In genomic region chr2:113386278-113386677, GRCm38 (mm10) we compare ENCODE assay signal across 20 mouse cellular contexts. TPM values are rescaled to one million over a fixed set of nuclear protein-coding genes. Genes with fewer than 3 reads are reported as not detected.
DNase-seq lines count a peak whose midpoint lies in the region; ATAC-seq and TF ChIP-seq lines count a peak whose summit lies in the region.
"Had no signal": no experiment of that assay in that cellular context is flagged by ENCODE, and none has a peak within 500 bp of the region (broad histone marks: within the 10 kb centered on the region; RNA-seq: fewer than 3 reads in every experiment).

No protein-coding gene starts in this region.

- DNase-seq in embryonic facial prominence, embryonic 14.5 days (ENCODE audit: low spot score) = peak; percentile 12
- DNase-seq in embryonic facial prominence, embryonic 10.5 days (ENCODE audit: low spot score) = no peak
- DNase-seq in layer of hippocampus, adult 2 months (ENCODE audit: low spot score in 2 of 2) = no peak
- DNase-seq in layer of hippocampus, adult 9-10 months (ENCODE audit: low spot score) = no peak
- no peak for DNase-seq in gastrocnemius, adult 18-20 months (ENCODE audit: low spot score)
- DNase-seq: adrenal gland, adult 2 months; adrenal gland, postnatal 10 days; adrenal gland, postnatal 25 days; B cell, adult 2 months; cerebellum, adult 11 months; cerebellum, adult 18-20 months; cerebellum, adult 8-10 months; cerebellum, adult 9-11 months; cerebellum, postnatal 25 days; forebrain, postnatal 0 days had no signal

- H3K9ac ChIP-seq in embryonic facial prominence, embryonic 14.5 days (ENCODE audit: low read depth, low read length) = no peak overlapping the region
- H3K9ac ChIP-seq: embryonic facial prominence, embryonic 13.5 days; forebrain, embryonic 13.5 days; forebrain, embryonic 15.5 days; forebrain, postnatal 0 days had no signal

- peak; percentile 33; the same call in 1 of the 2 replicates for ATAC-seq in embryonic facial prominence, embryonic 14.5 days (ENCODE audit: low read depth)
- ATAC-seq: forebrain, embryonic 13.5 days; forebrain, embryonic 15.5 days; forebrain, postnatal 0 days had no signal

- no peak overlapping the region for H3K4me3 ChIP-seq in embryonic facial prominence, embryonic 14.5 days (ENCODE audit: low read depth, low read length)
- no peak overlapping the region for H3K4me3 ChIP-seq in embryonic facial prominence, embryonic 10.5 days
- H3K4me3 ChIP-seq in layer of hippocampus, adult 2 months = no peak overlapping the region
- no peak overlapping the region for H3K4me3 ChIP-seq in C2C12 (ENCODE audit: insufficient read depth, poor library complexity, severe bottlenecking)
- H3K4me3 ChIP-seq: embryonic facial prominence, embryonic 13.5 days; forebrain, embryonic 13.5 days; forebrain, embryonic 15.5 days had no signal

- no peaks in the 10 kb centered on the region for H3K27me3 ChIP-seq in embryonic facial prominence, embryonic 14.5 days (replicated peaks; ENCODE audit: control insufficient read depth, insufficient read depth, low read length)
- no peaks in the 10 kb centered on the region for H3K27me3 ChIP-seq in embryonic facial prominence, embryonic 10.5 days (replicated peaks; ENCODE audit: low read depth, poor library complexity, severe bottlenecking)
- H3K27me3 ChIP-seq in C2C12 (ENCODE audit: control insufficient read depth, insufficient read depth, insufficient read length) = no peaks in the 10 kb centered on the region
- H3K27me3 ChIP-seq: forebrain, embryonic 13.5 days; forebrain, embryonic 15.5 days had no signal

- H3K9me3 ChIP-seq in embryonic facial prominence, embryonic 14.5 days (ENCODE audit: control insufficient read depth, low read length) = no peaks in the 10 kb centered on the region
- H3K9me3 ChIP-seq in embryonic facial prominence, embryonic 10.5 days = no peaks in the 10 kb centered on the region
- H3K9me3 ChIP-seq: embryonic facial prominence, embryonic 13.5 days; forebrain, embryonic 13.5 days; forebrain, embryonic 15.5 days had no signal

- H3K79me2 ChIP-seq in C2C12 (ENCODE audit: control insufficient read depth, insufficient read depth) = no peaks in the 10 kb centered on the region

- H3K27ac ChIP-seq in embryonic facial prominence, embryonic 14.5 days (replicated peaks; ENCODE audit: low read depth, low read length) = no peak overlapping the region
- H3K27ac ChIP-seq in embryonic facial prominence, embryonic 10.5 days (replicated peaks) = no peak overlapping the region
- peak overlapping the region; percentile 78; the same call in 1 of the 2 replicates for H3K27ac ChIP-seq in layer of hippocampus, adult 2 months
- H3K27ac ChIP-seq: embryonic facial prominence, embryonic 13.5 days; forebrain, embryonic 13.5 days; forebrain, embryonic 15.5 days had no signal

- H3K4me1 ChIP-seq in embryonic facial prominence, embryonic 14.5 days (ENCODE audit: control insufficient read depth, insufficient read depth, low read length) = no peaks in the 10 kb centered on the region
- peaks cover 4% of the 10 kb centered on the region; the same call in 1 of the 2 replicates for H3K4me1 ChIP-seq in embryonic facial prominence, embryonic 10.5 days
- H3K4me1 ChIP-seq: embryonic facial prominence, embryonic 13.5 days; forebrain, embryonic 13.5 days; forebrain, embryonic 15.5 days had no signal

- TF ChIP-seq CTCF in layer of hippocampus, adult 2 months (conservative IDR thresholded peaks at IDR 0.05) = no peak
- no peak for TF ChIP-seq CTCF in C2C12 (IDR thresholded peaks at IDR 0.05; ENCODE audit: control insufficient read depth, insufficient read depth, insufficient read length)

- H3K79me3 ChIP-seq in C2C12 (ENCODE audit: low read depth) = no peaks in the 10 kb centered on the region

- 81% methylated on average over 6 of the region's 6 CpGs for WGBS in embryonic facial prominence, embryonic 14.5 days
- WGBS in embryonic facial prominence, embryonic 10.5 days = 94% methylated on average over 6 of the region's 6 CpGs

- H3K36me3 ChIP-seq in embryonic facial prominence, embryonic 14.5 days (ENCODE audit: control insufficient read depth, insufficient read depth, low read length) = no peaks in the 10 kb centered on the region
- H3K36me3 ChIP-seq in embryonic facial prominence, embryonic 10.5 days (replicated peaks) = no peaks in the 10 kb centered on the region
- H3K36me3 ChIP-seq in C2C12 (ENCODE audit: control insufficient read depth, insufficient read depth) = no peaks in the 10 kb centered on the region
- H3K36me3 ChIP-seq: embryonic facial prominence, embryonic 13.5 days; forebrain, embryonic 15.5 days had no signal

- H3K4me2 ChIP-seq in embryonic facial prominence, embryonic 14.5 days (ENCODE audit: low read depth, low read length) = no peak overlapping the region
- H3K4me2 ChIP-seq: embryonic facial prominence, embryonic 13.5 days; forebrain, embryonic 13.5 days; forebrain, embryonic 15.5 days had no signal

- no peak overlapping the region for H3ac ChIP-seq in C2C12 (ENCODE audit: control insufficient read depth, insufficient read length, low read depth)

TF ChIP-seq in C2C12, 6 proteins besides CTCF, POLR2A, EP300 and RAD21:
- TF ChIP-seq MYOD1 (IDR thresholded peaks at IDR 0.05; ENCODE audit: control insufficient read depth, insufficient read length, low read depth) (peak; percentile 60), MYOG (IDR thresholded peaks at IDR 0.05; ENCODE audit: control insufficient read depth, extremely low read depth, insufficient read length) (no peak), CEBPB (IDR thresholded peaks at IDR 0.05; ENCODE audit: low read depth) (no peak), USF1 (IDR thresholded peaks at IDR 0.05; ENCODE audit: low read depth) (no peak), FOSL1 (IDR thresholded peaks at IDR 0.05; ENCODE audit: insufficient read depth, low read length, poor library complexity, severe bottlenecking) (no peak), MAX (IDR thresholded peaks at IDR 0.05) (no peak)

RNA-seq across cellular contexts. Expression of gene Fmn1, which starts 58.7 kb away (rescaled TPM):
- polyA plus RNA-seq in embryonic facial prominence, embryonic 14.5 days (2014; fragmentation: Nextera tagmentation; extraction: Ambion mirVana) = 2.5 and 3.1 TPM in 2 replicates
- 2.1 and 2.2 TPM in 2 replicates for polyA plus RNA-seq in embryonic facial prominence, embryonic 10.5 days (2016; fragmentation: Nextera tagmentation; extraction: Ambion mirVana)
- 10 to 100 TPM; 43.3 to 47.3 TPM for total RNA-seq in layer of hippocampus, adult 2 months (2021)
- 4.1 TPM for polyA plus RNA-seq in C2C12 (2012; fragmentation: generic; extraction: Trizol)
- total RNA-seq in gastrocnemius, adult 18-20 months (2021) = 1 to 10 TPM; 4.1 to 5.4 TPM
- total RNA-seq: MEL had no signal
